Mouse (Mus musculus) forelimb bud, embryonic 11.5 days (tissue): Measurements from ENCODE around the gene Pitx3.
"Not testable (repeated sequence)": the region's sequence is repeated elsewhere in the genome, so short reads cannot be mapped to it uniquely, and the experiment has no call there.

Source experiments
- DNase-seq: peaks from one replicate; pipeline ENCODE4 v3.0.0-alpha.2; 2012; ENCODE audit warnings: low read depth, low spot score

Pitx3 gene

DNA sequence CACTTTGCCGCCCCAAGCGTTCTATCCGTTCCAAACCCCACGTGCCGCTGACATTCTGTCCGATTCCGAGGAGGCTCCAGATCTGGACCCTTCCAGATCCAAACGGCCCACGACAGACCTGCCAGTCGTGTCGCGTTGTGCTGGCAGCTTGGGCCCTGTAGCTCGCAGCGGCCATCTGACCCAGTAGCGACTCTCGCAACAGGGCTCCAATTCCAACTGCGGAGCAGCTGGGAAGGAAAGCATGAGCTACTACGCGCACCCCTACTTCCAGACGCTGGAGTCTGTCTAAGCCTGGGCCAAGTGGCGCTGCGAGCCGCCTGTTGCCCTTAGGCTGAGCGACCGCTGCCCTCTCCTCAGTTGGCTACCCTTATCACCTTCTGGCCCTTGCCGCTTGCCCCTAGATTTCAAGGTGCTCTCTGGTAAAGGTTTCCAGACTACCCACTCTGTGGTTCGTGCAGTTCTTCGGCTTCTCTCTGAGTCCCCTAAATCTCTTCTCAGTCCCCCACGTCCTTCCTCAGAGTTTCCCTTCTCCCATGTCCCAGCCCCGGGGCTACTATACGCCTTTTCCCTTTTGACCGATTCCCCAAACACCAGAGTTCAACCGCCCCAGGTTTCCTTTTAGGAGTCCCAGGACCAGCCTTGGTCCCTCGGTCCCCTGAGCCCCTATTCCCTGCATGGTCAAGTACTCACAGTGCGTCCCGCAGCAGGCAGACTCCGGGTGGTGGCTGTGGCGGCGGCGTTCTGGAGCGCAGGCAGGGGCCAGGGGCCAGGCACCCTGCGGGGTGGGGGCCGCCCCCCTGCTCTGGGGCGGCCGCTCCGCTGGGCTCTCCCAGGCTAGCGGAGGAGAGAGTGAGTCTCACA lies at the start of gene Pitx3:
Pitx3 (minus strand) TSS at position 816 of the 861 bp plus-strand sequence.
- DNase-seq = no peak

GRCm38 (mm10) chr19:46187203-46187602 lies 39.1 kb upstream of the Pitx3 start:
- no peak for DNase-seq

GRCm38 (mm10) chr19:46186611-46187010 lies 38.5 kb upstream of the Pitx3 start:
- DNase-seq = peak; percentile 8

DNA sequence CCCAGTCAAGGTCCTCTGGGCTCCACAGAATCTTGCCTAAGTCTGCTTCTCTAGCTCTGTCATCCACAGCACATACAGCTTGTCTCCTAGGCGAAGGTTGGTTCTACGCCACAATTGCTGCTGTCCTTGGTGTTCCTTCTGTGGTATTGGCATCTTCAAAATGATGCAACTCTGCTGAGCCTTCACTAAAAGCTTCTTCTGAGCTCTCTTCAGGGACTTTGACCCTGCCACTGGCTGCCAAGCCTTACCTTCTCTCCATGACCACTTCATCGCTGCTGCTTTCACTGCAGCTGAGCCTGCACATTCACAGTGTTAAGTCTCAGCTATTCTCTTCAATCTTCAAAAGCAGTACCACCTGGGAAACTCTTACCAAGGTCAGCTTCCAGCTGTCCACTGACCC lies 34.1 kb upstream of the Pitx3 start:
- no peak for DNase-seq

- DNase-seq = no peak
Measured at GRCm38 (mm10) chr19:46180274-46180673, 32.1 kb upstream of the Pitx3 start.

DNA sequence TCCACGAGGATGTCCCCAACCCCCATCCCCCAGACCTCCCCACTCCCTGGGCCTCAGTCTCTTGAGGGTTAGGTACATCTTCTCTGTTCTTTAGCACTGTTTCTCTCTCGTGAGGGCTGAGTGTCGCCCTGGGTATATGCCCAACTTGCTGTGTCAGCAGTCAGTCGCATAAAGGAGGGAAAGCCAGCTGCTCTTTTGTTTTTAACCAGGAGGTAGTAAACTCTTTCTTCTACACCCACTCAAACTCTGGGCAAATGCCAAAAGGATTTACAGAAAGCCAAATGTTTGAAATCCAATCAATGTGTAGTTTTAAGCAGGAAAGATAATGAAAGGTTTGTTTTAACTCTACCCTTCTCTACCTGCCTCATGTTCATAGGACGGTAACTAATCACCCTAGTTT lies 28.9 kb upstream of the Pitx3 start:
- DNase-seq = no peak

GRCm38 (mm10) chr19:46175173-46175572 lies 27.0 kb upstream of the Pitx3 start:
- DNase-seq = no peak

GRCm38 (mm10) chr19:46172541-46172940 lies 24.4 kb upstream of the Pitx3 start:
- no peak for DNase-seq

- no peak for DNase-seq
Measured at GRCm38 (mm10) chr19:46169913-46170312, 21.8 kb upstream of the Pitx3 start.

GRCm38 (mm10) chr19:46169396-46169795 lies 21.3 kb upstream of the Pitx3 start:
- DNase-seq = no peak

DNA sequence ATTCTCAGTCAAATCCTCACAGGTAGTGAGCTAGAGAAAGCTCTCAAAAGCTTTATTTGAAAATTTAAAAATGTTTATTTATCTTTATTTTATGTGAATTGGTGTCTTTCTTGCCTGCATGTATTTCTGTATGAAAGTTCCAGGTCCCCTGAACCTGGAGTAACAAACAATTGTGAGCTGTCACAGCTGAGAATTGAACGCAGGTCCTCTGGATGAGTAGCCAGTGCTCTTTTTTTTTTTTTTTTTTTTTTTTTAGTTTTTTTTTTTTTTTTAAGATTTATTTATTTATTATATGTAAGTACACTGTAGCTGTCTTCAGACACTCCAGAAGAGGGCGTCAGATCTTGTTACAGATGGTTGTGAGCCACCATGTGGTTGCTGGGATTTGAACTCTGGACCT lies 19.0 kb upstream of the Pitx3 start:
- not testable (repeated sequence) for DNase-seq

DNA sequence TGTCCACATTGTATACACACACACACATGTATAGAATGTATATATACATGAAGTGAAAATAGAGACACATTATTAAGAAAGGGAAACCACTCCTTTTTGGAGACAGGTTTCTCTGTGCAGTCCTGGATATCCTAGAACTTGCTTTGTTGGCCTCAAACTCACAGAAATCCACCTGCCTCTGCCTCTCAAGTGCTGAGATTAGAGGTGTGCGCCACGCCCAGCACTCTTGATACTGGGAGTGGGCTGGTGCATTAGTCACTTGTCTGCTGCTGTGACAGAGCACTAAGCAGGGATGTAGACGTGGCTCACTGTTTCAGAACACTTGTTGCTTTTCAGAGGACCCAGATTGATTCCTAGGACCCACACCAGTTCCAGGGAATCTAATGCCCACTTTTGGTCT lies 17.8 kb upstream of the Pitx3 start:
- DNase-seq = no peak

GRCm38 (mm10) chr19:46152127-46152803 lies 4.1 kb upstream of the Pitx3 start, which contains the start of gene Gbf1:
Gene Gbf1, plus strand, starts transcription at chr19:46152509.
- DNase-seq = peak; percentile 98

DNA sequence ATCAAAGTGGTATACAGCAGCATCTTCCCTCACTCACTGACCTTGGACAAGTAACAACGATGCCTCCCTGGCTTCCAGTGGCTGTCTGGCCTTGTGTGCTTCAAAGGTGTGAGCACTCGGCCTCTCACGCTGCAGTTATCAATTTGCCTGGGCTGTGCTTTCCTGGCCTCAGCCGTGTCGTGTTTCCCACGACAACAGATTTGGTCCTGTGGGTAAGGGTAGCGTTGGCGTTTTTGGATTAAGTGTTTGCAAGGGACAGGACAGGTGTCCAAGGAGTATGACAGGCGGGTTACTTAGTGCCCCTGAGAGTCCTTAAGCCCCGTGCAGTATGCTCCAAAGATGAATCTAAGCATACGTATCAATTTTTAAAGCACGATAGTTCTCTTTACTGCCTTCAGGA lies 965 bp upstream of the Pitx3 start:
- DNase-seq = no peak

DNA sequence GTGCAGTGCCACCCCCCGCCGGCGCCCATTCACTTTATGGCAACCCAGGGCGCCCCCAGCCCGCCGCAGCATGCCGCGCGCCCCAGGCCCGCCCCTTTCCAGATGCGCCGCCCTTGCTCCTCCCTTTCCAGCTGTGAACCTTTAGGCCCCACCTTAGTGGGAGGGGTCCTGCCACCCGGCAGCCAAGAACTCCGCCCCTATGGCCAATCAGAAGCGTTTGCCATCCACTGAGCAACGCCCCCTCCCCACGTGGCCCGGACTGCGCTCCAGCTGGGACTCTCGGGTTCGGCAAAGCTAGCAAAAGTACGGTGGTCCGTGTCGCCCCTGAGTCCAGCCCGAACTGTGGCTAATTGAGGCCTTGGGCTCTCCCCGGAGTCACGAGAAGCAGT lies 240 bp upstream of the Pitx3 start:
- DNase-seq = peak; percentile 91

DNA sequence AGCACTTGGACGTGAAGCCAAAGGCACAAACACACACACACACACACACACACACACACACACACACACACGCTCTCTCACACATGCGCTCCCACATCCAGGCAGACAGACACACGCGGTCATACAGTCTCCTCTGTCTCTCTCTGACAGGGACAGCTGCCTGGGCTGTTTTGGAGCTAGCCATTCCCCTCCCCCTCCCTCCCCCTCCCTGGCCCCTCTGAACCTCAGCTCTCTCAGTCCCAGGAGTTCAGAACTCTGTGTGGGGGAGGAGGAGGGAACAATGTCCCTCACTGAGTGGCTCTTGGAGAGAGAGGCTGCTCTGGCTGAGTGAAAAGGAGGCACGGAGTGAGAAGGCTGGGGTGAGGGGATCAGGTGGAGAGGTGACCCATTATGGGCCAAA lies 7.0 kb downstream of the Pitx3 start:
- no peak for DNase-seq

- DNase-seq = no peak
Measured at GRCm38 (mm10) chr19:46140324-46140723, 7.8 kb downstream of the Pitx3 start.

DNA sequence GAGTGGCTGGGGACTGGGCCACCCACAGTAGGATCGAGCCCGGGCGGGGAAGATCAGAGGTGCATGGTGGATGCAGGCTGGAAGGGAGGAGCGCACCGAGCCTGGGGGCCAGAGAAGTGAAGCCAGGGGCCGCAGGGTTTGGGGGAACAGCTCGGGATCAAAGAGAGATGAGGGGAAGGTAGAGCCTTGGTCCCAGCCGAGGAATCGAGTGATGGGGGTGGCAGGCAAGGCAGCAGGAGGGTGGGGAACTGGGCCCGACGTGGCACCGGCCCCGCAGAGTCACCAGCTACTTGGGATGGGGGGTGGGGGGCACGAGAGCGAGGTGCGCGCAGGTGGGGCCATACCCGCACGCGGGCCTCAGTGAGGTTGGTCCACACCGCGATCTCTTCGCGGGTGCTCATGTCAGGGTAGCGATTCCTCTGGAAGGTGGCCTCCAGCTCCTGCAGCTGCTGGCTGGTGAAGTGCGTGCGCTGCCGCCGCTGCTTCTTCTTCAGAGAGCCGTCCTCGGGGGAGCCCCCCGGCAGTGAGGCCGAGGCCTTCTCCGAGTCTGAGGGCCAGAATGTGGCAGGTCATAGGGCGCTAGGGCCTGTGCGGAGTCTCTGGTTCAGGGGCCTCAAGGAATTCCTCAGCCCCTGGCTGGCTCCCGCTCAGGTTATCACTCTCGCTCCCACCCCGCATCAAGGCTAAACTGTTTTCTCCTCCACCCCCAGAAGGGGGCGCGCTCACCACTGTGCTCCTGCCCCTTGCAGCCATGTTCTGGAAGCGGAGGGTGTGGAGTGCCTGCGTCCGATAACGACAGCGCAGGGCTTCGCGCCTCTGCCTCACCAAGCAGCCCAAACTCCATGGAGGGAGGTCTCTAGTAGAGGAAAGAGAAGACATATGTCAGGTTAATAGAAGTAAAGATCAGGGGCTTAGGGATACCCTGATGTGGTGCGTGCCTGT lies 11.2 kb downstream of the Pitx3 start:
- peak; percentile 59 for DNase-seq

- no peak for DNase-seq
Measured at GRCm38 (mm10) chr19:46135789-46136638, 12.1 kb downstream of the Pitx3 start.

GRCm38 (mm10) chr19:46135297-46135696 lies 12.8 kb downstream of the Pitx3 start:
- peak; percentile 90 for DNase-seq

- DNase-seq = no peak
Measured at GRCm38 (mm10) chr19:46132577-46132976, 15.5 kb downstream of the Pitx3 start.
